Mouse (Mus musculus) intestine, embryonic 14.5 days (tissue): ENCODE measurements around the gene Gmeb1. TPM values are rescaled to one million over a fixed set of nuclear protein-coding genes. Genes with fewer than 3 reads are reported as not detected.
A peak's percentile ranks its signal among the peaks of the same experiment; 100 is the strongest.
"Not testable (repeated sequence)": the region's sequence is repeated elsewhere in the genome, so short reads cannot be mapped to it uniquely, and the experiment has no call there.

Source experiments
- ATAC-seq: fragments of 200-750 bp; cut with Nextera tagmentation; replicated peaks from 2 replicates; pipeline ENCODE4 v1.8.0; 2017; ENCODE audit warnings: low read depth, moderate number of reproducible peaks, moderate TSS enrichment, moderate library complexity; ENCODE audit not compliant: low FRiP score, low TSS enrichment
- DNase-seq: peaks from one replicate; pipeline ENCODE4 v3.0.0-alpha.2; 2018; ENCODE audit warnings: low spot score
- H3K27ac ChIP-seq: fragments of 300-500 bp; sonication (generic); 2 replicates; pipeline ENCODE4 v1.5.1; 2014; ENCODE audit warnings: low read depth, mild to moderate bottlenecking, control low read depth
- H3K27me3 ChIP-seq: fragments of 300-500 bp; sonication (generic); replicated peaks from 2 replicates; pipeline ENCODE4 v1.6.1; 2014; ENCODE audit warnings: low read length, control low read depth; ENCODE audit not compliant: control insufficient read depth, insufficient read depth
- H3K36me3 ChIP-seq: fragments of 300-500 bp; sonication (generic); 2 replicates; pipeline ENCODE4 v1.6.1; 2014; ENCODE audit warnings: low read length, control low read depth; ENCODE audit not compliant: control insufficient read depth, insufficient read depth
- H3K4me1 ChIP-seq: fragments of 300-500 bp; sonication (generic); replicated peaks from 2 replicates; pipeline ENCODE4 v1.6.1; 2014; ENCODE audit warnings: low read length, control low read depth, mixed read lengths; ENCODE audit not compliant: control insufficient read depth, insufficient read depth
- H3K4me2 ChIP-seq: fragments of 300-500 bp; sonication (generic); 2 replicates; pipeline ENCODE4 v1.6.1; 2014; ENCODE audit warnings: low read length
- H3K4me3 ChIP-seq: fragments of 300-500 bp; sonication (generic); 2 replicates; pipeline ENCODE4 v1.5.1; 2014; ENCODE audit warnings: low read depth, low read length, control low read depth, mixed read lengths
- H3K9ac ChIP-seq: fragments of 300-500 bp; sonication (generic); 2 replicates; pipeline ENCODE4 v1.6.1; 2014; ENCODE audit warnings: mild to moderate bottlenecking, low read length
- H3K9me3 ChIP-seq: fragments of 300-500 bp; sonication (generic); 2 replicates; pipeline ENCODE4 v1.6.1; 2016; ENCODE audit warnings: low read length, control low read depth; ENCODE audit not compliant: control insufficient read depth
- WGBS: fragments of 180-500 bp; shearing (Covaris S2); extraction: QIAGEN DNeasy Blood & Tissue Kit; methylation state at CpG from one replicate; pipeline ENCODE4 v1.1.7; 2014; 5-methylcytosine and 5-hydroxymethylcytosine counted together
- polyA plus RNA-seq: library from polyadenylated mRNA; unstranded; fragments of >200 nt; fragmentation: Nextera tagmentation; extraction: Ambion mirVana; gene quantifications from 2 replicates; pipeline ENCODE4 v1.2.1, GENCODE M21; 2014

Gene Gmeb1
- polyA plus RNA-seq, 1 experiment from 2014 or later, result 31.6 TPM

- no peak overlapping the region for H3K9ac ChIP-seq
- no peaks in the 10 kb centered on the region for H3K4me1 ChIP-seq
- H3K27ac ChIP-seq, result no peak overlapping the region
- H3K36me3 ChIP-seq, result peaks cover 23% of the 10 kb centered on the region
- WGBS, result 88% methylated on average over 12 of the region's 12 CpGs
- H3K4me2 ChIP-seq, result no peak overlapping the region
- DNase-seq (no peak), ATAC-seq (no peak)
- H3K9me3 ChIP-seq, result peaks cover 4% of the 10 kb centered on the region; the same call in 1 of the 2 replicates
- H3K4me3 ChIP-seq, result no peak overlapping the region
- no peaks in the 10 kb centered on the region for H3K27me3 ChIP-seq
Measured at GRCm38 (mm10) chr4:132291624-132292335, 30.4 kb upstream of the Gmeb1 start.

GRCm38 (mm10) chr4:132291056-132291455 is 29.7 kb upstream of the Gmeb1 start:
- Histone ChIP-seq H3K4me2 (no peak overlapping the region), H3K9me3 (peaks cover 4% of the 10 kb centered on the region; the same call in 1 of the 2 replicates), H3K36me3 (peaks cover 28% of the 10 kb centered on the region), H3K4me3 (no peak overlapping the region), H3K9ac (no peak overlapping the region), H3K4me1 (no peaks in the 10 kb centered on the region), H3K27ac (no peak overlapping the region), H3K27me3 (no peaks in the 10 kb centered on the region)
- DNase-seq, result no peak
- WGBS, result 94% methylated on average over 4 of the region's 4 CpGs
- no peak for ATAC-seq

- H3K9me3 ChIP-seq, H3K4me1 ChIP-seq, DNase-seq, H3K4me2 ChIP-seq, ATAC-seq, H3K27me3 ChIP-seq, H3K27ac ChIP-seq, H3K9ac ChIP-seq, H3K4me3 ChIP-seq: not testable (repeated sequence)
- 63% methylated on average over 3 of the region's 5 CpGs for WGBS
- peaks cover 36% of the 10 kb centered on the region for H3K36me3 ChIP-seq
Measured at GRCm38 (mm10) chr4:132288840-132289239, 27.4 kb upstream of the Gmeb1 start.

GRCm38 (mm10) chr4:132275949-132276348 is 14.5 kb upstream of the Gmeb1 start:
- Histone ChIP-seq H3K4me1 (peaks cover 9% of the 10 kb centered on the region; the same call in 1 of the 2 replicates), H3K36me3 (no peaks in the 10 kb centered on the region), H3K27ac (no peak overlapping the region), H3K4me3 (no peak overlapping the region), H3K9me3 (no peaks in the 10 kb centered on the region), H3K9ac (no peak overlapping the region), H3K27me3 (no peaks in the 10 kb centered on the region), H3K4me2 (no peak overlapping the region)
- 85% methylated on average over 3 of the region's 3 CpGs for WGBS
- ATAC-seq, result no peak
- DNase-seq, result no peak

- peak within 1 kb of the TSS; percentile 82 for H3K9ac ChIP-seq
- ATAC-seq (peak; percentile 81), DNase-seq (peak; percentile 94)
- no peaks in the 10 kb centered on the region for H3K36me3 ChIP-seq
- H3K27me3 ChIP-seq, result no peaks in the 10 kb centered on the region
- WGBS, result under 1% methylated on average over 48 of the region's 48 CpGs
- peak within 1 kb of the TSS; percentile 62 for H3K4me2 ChIP-seq
- H3K9me3 ChIP-seq, result no peaks in the 10 kb centered on the region
- H3K4me3 ChIP-seq, result peak within 1 kb of the TSS; percentile 73
- H3K4me1 ChIP-seq, result peaks cover 9% of the 10 kb centered on the region; the same call in 1 of the 2 replicates
- H3K27ac ChIP-seq, result peak within 1 kb of the TSS; percentile 87
Measured at GRCm38 (mm10) chr4:132274156-132274862, 12.9 kb upstream of the Gmeb1 start, which contains the start of gene Taf12. Taf12 (plus strand) TSS chr4:132274375.

GRCm38 (mm10) chr4:132273166-132273565 is 11.8 kb upstream of the Gmeb1 start:
- Histone ChIP-seq H3K4me2 (peak overlapping the region; percentile 62), H3K9ac (peak overlapping the region; percentile 82), H3K36me3 (no peaks in the 10 kb centered on the region), H3K27me3 (no peaks in the 10 kb centered on the region), H3K4me3 (peak overlapping the region; percentile 73), H3K27ac (no peak overlapping the region), H3K4me1 (peaks cover 9% of the 10 kb centered on the region; the same call in 1 of the 2 replicates), H3K9me3 (no peaks in the 10 kb centered on the region)
- no peak for DNase-seq
- 54% methylated on average over 2 of the region's 2 CpGs for WGBS
- ATAC-seq, result no peak

- DNase-seq, result peak; percentile 95
- Histone ChIP-seq H3K36me3 (no peaks in the 10 kb centered on the region), H3K27ac (peak overlapping the region; percentile 97), H3K4me3 (peak overlapping the region; percentile 23), H3K9me3 (no peaks in the 10 kb centered on the region), H3K9ac (peak overlapping the region; percentile 58), H3K27me3 (no peaks in the 10 kb centered on the region), H3K4me2 (peak overlapping the region; percentile 58), H3K4me1 (peaks cover 4% of the 10 kb centered on the region; the same call in 1 of the 2 replicates)
- peak; percentile 73 for ATAC-seq
- WGBS, result under 1% methylated on average over 35 of the region's 35 CpGs
Measured at GRCm38 (mm10) chr4:132269740-132270560, 8.5 kb upstream of the Gmeb1 start.
